Comparison of ENCODE assay signal across 8 mouse cellular contexts in genomic region chr9:123530158-123530475, GRCm38 (mm10). TPM values are rescaled to one million over a fixed set of nuclear protein-coding genes. Genes with fewer than 3 reads are reported as not detected.
A peak's percentile ranks its signal among the peaks of the same experiment; 100 is the strongest.
DNase-seq lines count a peak whose midpoint lies in the region; ATAC-seq and TF ChIP-seq lines count a peak whose summit lies in the region.

No protein-coding gene starts in this region.

- H3K4me2 ChIP-seq in stomach, embryonic 14.5 days (replicated peaks; ENCODE audit: low read depth, low read length), result peak overlapping the region; percentile 69

- peak overlapping the region; percentile 96 for H3K9ac ChIP-seq in stomach, embryonic 14.5 days (replicated peaks; ENCODE audit: low read depth, low read length)

- H3K4me1 ChIP-seq in cerebellum, adult 2 months (ENCODE audit: control insufficient read depth, insufficient read depth, low read length), result 0 out of 2 replicates have a peak, but pooled peaks cover 3% of the 10 kb centered on the region
- peaks cover 3% of the 10 kb centered on the region for H3K4me1 ChIP-seq in testis, adult 2 months (ENCODE audit: control insufficient read depth, insufficient read depth, low read length)
- peaks cover 23% of the 10 kb centered on the region for H3K4me1 ChIP-seq in limb, embryonic 10.5 days
- H3K4me1 ChIP-seq in stomach, embryonic 14.5 days (ENCODE audit: control insufficient read depth, insufficient read depth, low read length), result peaks cover 13% of the 10 kb centered on the region; the same call in 1 of the 2 replicates

- H3K27ac ChIP-seq in cerebellum, adult 2 months (ENCODE audit: insufficient read depth, low read length), result peak overlapping the region; percentile 42
- peak overlapping the region; percentile 89 for H3K27ac ChIP-seq in testis, adult 2 months (ENCODE audit: control insufficient read depth, insufficient read depth, low read depth, low read length)
- H3K27ac ChIP-seq in limb, embryonic 10.5 days, result peak overlapping the region; percentile 93
- peak overlapping the region; percentile 93 for H3K27ac ChIP-seq in stomach, embryonic 14.5 days (ENCODE audit: low read length)

- no peaks in the 10 kb centered on the region for H3K9me3 ChIP-seq in limb, embryonic 10.5 days (replicated peaks)
- H3K9me3 ChIP-seq in stomach, embryonic 14.5 days (ENCODE audit: control insufficient read depth, low read depth, low read length), result no peaks in the 10 kb centered on the region

- H3K27me3 ChIP-seq in cerebellum, adult 2 months (ENCODE audit: control insufficient read depth, insufficient read depth, low read length), result no peaks in the 10 kb centered on the region
- no peaks in the 10 kb centered on the region for H3K27me3 ChIP-seq in testis, adult 2 months (ENCODE audit: control insufficient read depth, insufficient read depth, low read length)
- H3K27me3 ChIP-seq in limb, embryonic 10.5 days (ENCODE audit: low read depth, poor library complexity, severe bottlenecking), result no peaks in the 10 kb centered on the region
- no peaks in the 10 kb centered on the region for H3K27me3 ChIP-seq in stomach, embryonic 14.5 days (ENCODE audit: control insufficient read depth, insufficient read depth, low read length)

- peak overlapping the region; percentile 74 for H3K4me3 ChIP-seq in cerebellum, adult 2 months (replicated peaks; ENCODE audit: insufficient read depth, low read depth, low read length)
- H3K4me3 ChIP-seq in testis, adult 2 months (ENCODE audit: control insufficient read depth, low read depth, low read length), result peak overlapping the region; percentile 90
- peak overlapping the region; percentile 90 for H3K4me3 ChIP-seq in limb, embryonic 10.5 days
- peak overlapping the region; percentile 94 for H3K4me3 ChIP-seq in stomach, embryonic 14.5 days (ENCODE audit: low read depth, low read length)

- WGBS in cerebellum, adult 2 months, result under 1% methylated on average over 13 of the region's 13 CpGs
- WGBS in limb, embryonic 10.5 days, result under 1% methylated on average over 13 of the region's 13 CpGs
- WGBS in stomach, embryonic 14.5 days, result under 1% methylated on average over 13 of the region's 13 CpGs

- no peak for TF ChIP-seq POLR2A in cerebellum, adult 2 months (IDR thresholded peaks at IDR 0.05; ENCODE audit: borderline replicate concordance, insufficient read depth, low read length)
- no peak for TF ChIP-seq POLR2A in testis, adult 2 months (IDR thresholded peaks at IDR 0.05; ENCODE audit: control insufficient read depth, low read depth, low read length)

- TF ChIP-seq CTCF in cerebellum, adult 2 months (IDR thresholded peaks at IDR 0.05; ENCODE audit: borderline replicate concordance, insufficient read depth, low read depth, low read length), result no peak
- TF ChIP-seq CTCF in testis, adult 2 months (IDR thresholded peaks at IDR 0.05; ENCODE audit: control insufficient read depth, insufficient read depth, insufficient replicate concordance, low read depth, low read length), result no peak

- H3K36me3 ChIP-seq in testis, adult 2 months (ENCODE audit: control insufficient read depth, insufficient read depth, low read length), result no peaks in the 10 kb centered on the region
- no peaks in the 10 kb centered on the region for H3K36me3 ChIP-seq in limb, embryonic 10.5 days
- no peaks in the 10 kb centered on the region for H3K36me3 ChIP-seq in stomach, embryonic 14.5 days (ENCODE audit: control insufficient read depth, insufficient read depth, low read length)

- no peak for DNase-seq in cerebellum, adult 2 months
- no peak for DNase-seq in cerebellum, adult 11 months
- no peak for DNase-seq in testis, postnatal 10 days (ENCODE audit: low spot score)
- no peak for DNase-seq in limb, embryonic 10.5 days (ENCODE audit: low spot score)
- no peak for DNase-seq in right cerebral cortex, postnatal 14 days

- ATAC-seq in stomach, embryonic 14.5 days (ENCODE audit: insufficient number of reproducible peaks, insufficient read depth, low FRiP score, low read depth), result no peak
- no peak for ATAC-seq in activated CD4-positive, CD25-positive, alpha-beta regulatory T cell, adult 4 months

RNA-seq across cellular contexts. Expression of gene Sacm1l, which starts 0.6 kb away (rescaled TPM):
- polyA plus RNA-seq in cerebellum, adult 2 months (2012; rRNA removed), result 57.1 and 58.1 TPM in 2 replicates
- polyA plus RNA-seq in testis, adult 2 months (2012; rRNA removed), result 2.9 and 5.1 TPM in 2 replicates
- 39.9 and 45.3 TPM in 2 replicates for polyA plus RNA-seq in limb, embryonic 10.5 days (2016; fragmentation: Nextera tagmentation; extraction: Ambion mirVana)
- 51.7 and 53.8 TPM in 2 replicates for polyA plus RNA-seq in stomach, embryonic 14.5 days (2014; fragmentation: Nextera tagmentation; extraction: Ambion mirVana)
- polyA plus RNA-seq in activated CD4-positive, CD25-positive, alpha-beta regulatory T cell, adult 4 months (2017; shearing (Covaris generic)), result 10 to 100 TPM; 45.6 to 59.3 TPM

RNA-seq across cellular contexts. Expression of gene Limd1, which starts 51.6 kb away (rescaled TPM):
- polyA plus RNA-seq in cerebellum, adult 2 months (2012; rRNA removed), result 5.9 and 6.5 TPM in 2 replicates
- 34.7 and 43.1 TPM in 2 replicates for polyA plus RNA-seq in testis, adult 2 months (2012; rRNA removed)
- polyA plus RNA-seq in limb, embryonic 10.5 days (2016; fragmentation: Nextera tagmentation; extraction: Ambion mirVana), result 55.2 and 55.8 TPM in 2 replicates
- polyA plus RNA-seq in stomach, embryonic 14.5 days (2014; fragmentation: Nextera tagmentation; extraction: Ambion mirVana), result 56.3 and 61.0 TPM in 2 replicates
- polyA plus RNA-seq in activated CD4-positive, CD25-positive, alpha-beta regulatory T cell, adult 4 months (2017; shearing (Covaris generic)), result 10 to 100 TPM; 31.3 to 38.7 TPM

Comparison
In these comparisons a context has a peak if more than half of its experiments do, and no peak if none do; other contexts are left out.
1. H3K27ac ChIP-seq: peak in every context shown above with its lines; median percentile 93 in limb, embryonic 10.5 days; 93 in stomach, embryonic 14.5 days; 89 in testis, adult 2 months; 42 in cerebellum, adult 2 months.